ENCODE assay signal across 8 mouse cellular contexts in the genomic region with DNA sequence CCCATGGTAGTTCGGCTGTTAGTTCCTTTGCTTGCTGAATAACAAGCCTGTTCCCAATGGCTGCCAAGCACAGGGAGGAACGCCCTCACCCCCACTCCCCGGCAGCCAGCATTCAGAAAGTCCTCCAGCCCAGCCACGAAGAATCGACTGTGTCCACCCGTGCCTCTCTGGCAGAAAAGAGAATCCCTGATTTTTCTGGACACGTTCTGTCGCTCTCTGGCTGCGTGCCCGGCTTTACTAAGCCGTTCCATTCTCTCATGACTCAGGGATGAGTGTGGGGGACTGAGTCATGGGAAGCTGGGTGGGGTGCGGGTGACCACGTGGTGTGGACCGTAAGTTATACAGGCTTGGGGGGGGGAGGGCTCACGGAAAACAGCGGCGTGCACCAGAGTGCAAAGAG.
DNase-seq lines count a peak whose midpoint lies in the region; ATAC-seq and TF ChIP-seq lines count a peak whose summit lies in the region.

No protein-coding gene starts in this region.

- intact Hi-C loops in left cerebral cortex, postnatal 4 days (cut with DNase I) = no loop called here

- TF ChIP-seq CTCF in embryonic fibroblast, embryonic 13.5 days (IDR thresholded peaks at IDR 0.05; ENCODE audit: borderline replicate concordance, insufficient read depth, low read length) = no peak

- no peaks in the 10 kb centered on the region for H3K27me3 ChIP-seq in forebrain, embryonic 14.5 days (replicated peaks; ENCODE audit: control insufficient read depth, insufficient read depth, low read length)
- no peaks in the 10 kb centered on the region for H3K27me3 ChIP-seq in forebrain, embryonic 13.5 days
- no peaks in the 10 kb centered on the region for H3K27me3 ChIP-seq in intestine, embryonic 14.5 days (replicated peaks; ENCODE audit: control insufficient read depth, insufficient read depth, low read length)

- H3K4me2 ChIP-seq in forebrain, embryonic 14.5 days (ENCODE audit: low read length) = no peak overlapping the region
- no peak overlapping the region for H3K4me2 ChIP-seq in forebrain, embryonic 13.5 days
- H3K4me2 ChIP-seq in intestine, embryonic 14.5 days (ENCODE audit: low read length) = no peak overlapping the region

- peak; percentile 68 for DNase-seq in forebrain, embryonic 14.5 days (ENCODE audit: low spot score)
- DNase-seq in adipocyte (ENCODE audit: low spot score) = peak; percentile 72
- DNase-seq in intestine, embryonic 14.5 days (ENCODE audit: low spot score) = no peak
- DNase-seq in left cerebral cortex, postnatal 4 days = peak; percentile 82
- DNase-seq in skeletal muscle tissue, adult 2 months (ENCODE audit: low read depth, low spot score) = peak; percentile 88
- DNase-seq in spleen, postnatal 14 days (ENCODE audit: low spot score in 2 of 2) = no peak

- H3K9me3 ChIP-seq in forebrain, embryonic 14.5 days (replicated peaks; ENCODE audit: control insufficient read depth, low read length) = no peaks in the 10 kb centered on the region
- no peaks in the 10 kb centered on the region for H3K9me3 ChIP-seq in forebrain, embryonic 13.5 days (replicated peaks)
- no peaks in the 10 kb centered on the region for H3K9me3 ChIP-seq in intestine, embryonic 14.5 days (ENCODE audit: control insufficient read depth, low read length)

- no peak overlapping the region for H3K4me3 ChIP-seq in forebrain, embryonic 14.5 days (ENCODE audit: low read depth, low read length)
- no peak overlapping the region for H3K4me3 ChIP-seq in forebrain, embryonic 13.5 days
- no peak overlapping the region for H3K4me3 ChIP-seq in embryonic fibroblast, embryonic 13.5 days (ENCODE audit: insufficient read depth, low read length)
- H3K4me3 ChIP-seq in intestine, embryonic 14.5 days (ENCODE audit: low read depth, low read length) = no peak overlapping the region

- no peak overlapping the region for H3K27ac ChIP-seq in forebrain, embryonic 14.5 days (ENCODE audit: low read depth, low read length)
- no peak overlapping the region for H3K27ac ChIP-seq in forebrain, embryonic 13.5 days
- H3K27ac ChIP-seq in embryonic fibroblast, embryonic 13.5 days (ENCODE audit: insufficient read depth, low read length) = peak overlapping the region; percentile 84
- H3K27ac ChIP-seq in intestine, embryonic 14.5 days (ENCODE audit: low read depth) = peak overlapping the region; percentile 29; the same call in 1 of the 2 replicates

- no peaks in the 10 kb centered on the region for H3K4me1 ChIP-seq in forebrain, embryonic 14.5 days (ENCODE audit: control insufficient read depth, insufficient read depth, low read length)
- no peaks in the 10 kb centered on the region for H3K4me1 ChIP-seq in forebrain, embryonic 13.5 days
- H3K4me1 ChIP-seq in embryonic fibroblast, embryonic 13.5 days (ENCODE audit: control insufficient read depth, insufficient read depth, low read length) = peaks cover 5% of the 10 kb centered on the region; the same call in 1 of the 2 replicates
- H3K4me1 ChIP-seq in intestine, embryonic 14.5 days (replicated peaks; ENCODE audit: control insufficient read depth, insufficient read depth, low read length) = no peaks in the 10 kb centered on the region

- TF ChIP-seq POLR2A in embryonic fibroblast, embryonic 13.5 days (IDR thresholded peaks at IDR 0.05; ENCODE audit: low read depth, low read length) = no peak

- H3K36me3 ChIP-seq in forebrain, embryonic 14.5 days (ENCODE audit: control insufficient read depth, insufficient read depth, low read length) = no peaks in the 10 kb centered on the region
- no peaks in the 10 kb centered on the region for H3K36me3 ChIP-seq in forebrain, embryonic 13.5 days (ENCODE audit: poor library complexity, severe bottlenecking)
- H3K36me3 ChIP-seq in intestine, embryonic 14.5 days (ENCODE audit: control insufficient read depth, insufficient read depth, low read length) = no peaks in the 10 kb centered on the region

- 0 out of 2 replicates have a peak, but pooled peaks have one; percentile 32 for ATAC-seq in forebrain, embryonic 14.5 days
- ATAC-seq in forebrain, embryonic 13.5 days = no peak
- ATAC-seq in intestine, embryonic 14.5 days (replicated peaks; ENCODE audit: low FRiP score, low TSS enrichment, low read depth) = no peak

- H3K9ac ChIP-seq in forebrain, embryonic 14.5 days (ENCODE audit: low read length) = no peak overlapping the region
- no peak overlapping the region for H3K9ac ChIP-seq in forebrain, embryonic 13.5 days
- H3K9ac ChIP-seq in intestine, embryonic 14.5 days (ENCODE audit: low read length) = no peak overlapping the region

- WGBS in forebrain, embryonic 14.5 days = 65% methylated on average over 17 of the region's 17 CpGs
- WGBS in forebrain, embryonic 13.5 days = 70% methylated on average over 17 of the region's 17 CpGs
- WGBS in intestine, embryonic 14.5 days = 70% methylated on average over 17 of the region's 17 CpGs

Comparison
In these comparisons a context has a peak if more than half of its experiments do, and no peak if none do; other contexts are left out.
1. DNase-seq: peak in forebrain, embryonic 14.5 days (single experiment), adipocyte (single experiment), left cerebral cortex, postnatal 4 days (single experiment) and skeletal muscle tissue, adult 2 months (single experiment); none in intestine, embryonic 14.5 days (single experiment) and spleen, postnatal 14 days (0 of 2).
2. H3K27ac ChIP-seq: peak in embryonic fibroblast, embryonic 13.5 days (single experiment) and intestine, embryonic 14.5 days (single experiment); none in forebrain, embryonic 14.5 days (single experiment) and forebrain, embryonic 13.5 days (single experiment).